Mouse (Mus musculus): ENCODE measurements around the gene Mdk. TPM values are rescaled to one million over a fixed set of nuclear protein-coding genes. Genes with fewer than 3 reads are reported as not detected.

Mdk gene
- polyA plus RNA-seq, 2 experiments from 2014 or later, result 1.9 to 3.1 TPM

DNA sequence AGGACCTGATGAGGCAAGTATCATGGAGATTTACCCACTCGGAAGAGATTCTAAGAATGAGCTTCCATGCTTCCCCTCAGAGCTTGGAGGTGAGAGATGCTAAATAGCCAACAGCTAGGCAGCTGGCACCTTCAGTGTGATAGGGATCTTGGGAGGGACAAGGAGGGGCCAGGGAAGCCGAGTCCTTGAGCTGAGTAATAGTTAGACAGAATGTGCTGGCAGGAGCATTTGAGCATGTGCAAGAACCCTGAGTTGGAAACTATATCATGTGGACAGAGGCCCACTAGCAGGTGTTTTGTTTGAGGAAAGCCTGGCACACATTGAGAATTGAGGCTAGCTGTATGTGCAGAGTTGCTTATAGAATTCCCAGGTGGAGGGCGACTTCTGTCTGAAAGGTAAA lies 19.5 kb downstream of the Mdk start:
- no peak for ATAC-seq

DNA sequence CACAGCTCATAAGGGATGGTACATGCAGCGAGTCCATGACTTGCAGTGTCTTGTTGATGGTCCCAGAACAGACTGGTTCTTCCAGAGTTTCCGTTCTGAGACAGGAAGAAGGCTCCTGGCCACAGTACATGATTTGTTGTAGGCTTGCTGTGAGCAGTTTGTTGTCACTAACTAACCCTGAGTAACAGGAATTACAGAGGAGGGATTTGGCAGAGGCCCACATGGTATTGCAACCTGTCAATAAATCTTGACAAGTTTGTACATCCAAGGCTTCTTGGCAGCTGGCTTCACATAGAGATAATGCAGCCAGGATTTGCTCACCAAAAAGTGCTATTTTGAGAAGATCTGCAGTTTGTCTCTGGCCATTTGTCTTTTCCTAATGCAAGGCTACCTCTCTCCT lies 26.0 kb downstream of the Mdk start:
- no peak for ATAC-seq

DNA sequence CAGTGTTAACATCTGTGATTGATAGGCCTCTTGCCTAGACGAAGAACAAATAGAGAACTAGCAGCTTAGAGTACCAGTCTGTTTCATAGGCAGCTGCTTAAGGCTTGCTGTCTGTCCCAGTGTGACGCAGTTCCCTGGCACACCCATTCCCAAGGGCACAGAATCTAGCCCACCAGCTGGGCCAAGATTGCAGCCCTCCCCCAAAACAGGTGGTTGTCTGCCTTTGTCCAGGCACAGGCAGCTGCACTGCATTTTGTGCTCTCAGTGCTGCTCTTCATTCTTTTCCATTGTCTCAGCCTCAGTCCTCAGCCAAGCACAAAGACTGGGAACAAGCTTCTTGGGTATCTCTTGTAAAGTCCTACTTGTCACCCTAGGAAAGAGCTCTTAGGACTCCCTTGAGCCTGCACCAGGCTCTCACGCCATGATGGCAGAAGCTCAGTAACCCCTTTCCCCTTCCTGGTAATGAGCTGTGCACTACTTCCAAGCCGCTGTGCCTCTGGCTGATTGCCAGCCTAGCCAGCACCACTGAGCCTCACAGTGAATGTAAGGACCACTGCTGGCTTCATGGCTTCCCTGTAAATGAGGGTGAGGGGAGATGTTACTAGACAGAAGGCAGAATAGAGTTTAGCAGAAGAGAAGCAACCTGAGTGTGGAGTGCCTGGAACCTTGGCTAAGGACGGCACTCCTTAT lies 27.3 kb downstream of the Mdk start:
- no peak for ATAC-seq

DNA sequence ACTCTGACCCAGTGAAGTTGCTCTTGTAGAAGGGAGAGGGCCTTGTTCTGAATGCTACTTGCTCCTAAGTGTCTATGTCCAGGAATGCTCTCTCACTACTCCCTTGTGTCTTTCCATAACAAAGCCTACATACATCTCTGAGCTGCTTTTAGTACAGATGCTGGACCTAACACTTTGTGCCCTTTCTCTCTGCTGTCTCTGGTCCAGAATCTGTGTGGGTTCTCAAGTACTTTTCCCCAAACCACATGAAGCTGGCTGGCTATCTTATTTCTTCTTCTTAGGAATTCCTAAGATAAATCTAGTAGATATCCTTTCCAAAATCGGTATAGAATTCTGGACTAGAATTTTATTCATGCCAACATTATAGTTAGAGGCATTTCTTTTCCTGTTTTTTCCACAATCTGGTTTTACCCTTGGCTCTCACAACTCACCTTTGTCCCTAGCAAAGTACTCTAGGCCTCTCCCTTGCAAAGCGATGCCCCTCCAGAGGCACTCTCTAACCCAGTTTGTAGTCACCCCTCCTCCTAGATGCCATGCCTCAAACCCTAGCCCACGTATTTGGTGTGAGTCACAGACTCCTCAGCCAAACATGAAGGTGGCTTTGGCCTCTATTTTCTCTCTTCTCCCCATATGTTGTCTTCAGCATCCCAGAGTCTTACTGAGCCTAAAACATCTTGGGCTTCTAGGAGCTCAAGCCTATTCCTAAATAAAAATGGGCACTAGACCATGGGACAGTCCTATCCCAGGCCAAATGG lies 28.7 kb downstream of the Mdk start:
- ATAC-seq, result no peak

DNA sequence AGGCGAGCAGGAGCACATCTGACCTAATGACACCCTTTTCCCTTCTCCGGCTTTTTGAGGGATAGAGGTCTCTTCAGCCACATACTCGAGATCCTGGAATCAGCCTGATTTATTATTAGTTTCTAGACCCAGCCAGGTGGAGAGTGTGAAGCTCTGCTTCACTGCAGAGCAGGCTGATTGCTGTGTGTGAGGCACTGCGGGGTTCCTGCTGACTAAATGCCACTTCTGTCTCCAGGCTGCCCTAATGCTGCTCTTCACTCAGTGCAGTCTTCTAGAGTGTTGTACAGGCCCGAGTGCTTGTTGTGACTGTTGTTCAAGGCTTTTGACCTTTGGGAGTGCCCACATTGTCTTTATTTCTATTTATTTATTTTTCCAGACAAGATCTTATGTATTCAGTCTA lies 29.8 kb downstream of the Mdk start:
- no peak for ATAC-seq

DNA sequence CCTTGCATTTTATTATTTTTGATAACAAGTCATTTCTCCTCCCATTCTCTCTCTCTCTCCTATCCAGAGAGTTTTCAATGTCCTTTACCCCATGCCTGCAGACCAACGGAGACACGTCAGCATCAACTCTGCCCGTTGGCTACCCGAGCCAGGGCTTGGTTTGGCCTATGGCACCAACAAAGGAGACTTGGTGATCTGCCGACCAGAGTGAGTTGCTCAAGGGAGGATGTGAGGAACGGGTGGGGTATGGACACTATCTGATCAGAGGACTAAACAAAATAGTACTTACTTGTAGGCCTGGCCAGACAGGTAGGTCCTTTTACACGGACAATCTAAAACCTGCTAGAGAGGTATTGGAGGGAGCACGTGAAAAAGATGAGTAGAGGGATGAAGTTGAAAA lies 31.7 kb downstream of the Mdk start:
- no peak for ATAC-seq

DNA sequence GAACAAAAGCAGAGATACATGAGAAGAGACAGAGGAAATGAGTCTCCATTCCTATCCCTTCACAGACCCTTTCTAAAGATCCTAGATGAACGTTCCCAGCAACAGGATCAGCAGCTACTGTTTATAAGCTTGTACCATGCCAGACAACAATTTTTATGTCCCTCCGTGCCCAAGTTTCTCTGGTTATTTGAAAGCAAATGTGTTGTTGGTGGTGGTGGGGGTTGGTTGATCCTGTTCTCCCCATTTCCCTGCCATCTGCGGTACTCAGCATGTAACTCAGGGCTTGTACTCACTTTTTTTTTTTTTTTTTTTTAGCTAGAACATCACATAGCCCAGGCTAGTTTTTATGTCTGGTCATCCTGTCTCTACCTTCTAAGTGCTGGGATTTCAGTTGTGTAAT lies 33.0 kb downstream of the Mdk start:
- no peak for ATAC-seq

DNA sequence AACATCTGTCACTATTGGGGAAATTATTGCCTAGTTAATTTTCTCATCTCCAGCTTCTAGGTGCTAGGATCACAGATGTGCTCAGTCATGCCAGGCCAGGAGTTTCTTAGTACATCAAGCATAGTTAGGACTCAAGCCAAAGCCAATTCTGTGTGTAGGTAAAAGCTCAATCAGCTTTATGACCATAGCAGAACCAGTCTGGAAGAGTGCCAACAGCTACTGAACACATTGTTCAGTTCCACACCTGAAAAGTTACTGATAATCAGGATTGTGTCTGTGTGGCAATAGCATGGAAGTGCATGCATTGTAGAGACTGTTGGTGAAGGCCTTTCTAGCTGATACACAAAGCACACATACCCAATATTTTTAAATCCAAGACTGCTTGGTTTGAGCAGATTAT lies 34.1 kb downstream of the Mdk start:
- no peak for ATAC-seq

DNA sequence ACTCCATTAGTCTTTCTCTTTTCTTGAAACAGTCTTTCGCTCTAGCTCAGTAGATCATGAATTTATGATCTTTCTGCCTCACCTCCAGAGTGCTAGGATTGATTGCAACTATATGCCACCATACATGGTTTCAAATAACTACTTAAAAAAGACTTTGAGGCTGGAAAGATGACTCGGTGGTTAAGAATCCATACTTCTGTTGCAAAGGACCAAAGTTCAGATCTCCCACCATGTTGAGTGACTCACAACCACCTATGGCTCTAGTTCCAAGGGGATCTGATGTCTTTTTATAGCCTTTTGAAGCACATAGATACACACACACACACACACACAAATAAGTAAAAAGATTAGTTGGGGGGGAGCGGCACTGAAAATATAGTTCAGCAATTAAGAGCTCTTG lies 36.7 kb downstream of the Mdk start:
- ATAC-seq, result no peak

DNA sequence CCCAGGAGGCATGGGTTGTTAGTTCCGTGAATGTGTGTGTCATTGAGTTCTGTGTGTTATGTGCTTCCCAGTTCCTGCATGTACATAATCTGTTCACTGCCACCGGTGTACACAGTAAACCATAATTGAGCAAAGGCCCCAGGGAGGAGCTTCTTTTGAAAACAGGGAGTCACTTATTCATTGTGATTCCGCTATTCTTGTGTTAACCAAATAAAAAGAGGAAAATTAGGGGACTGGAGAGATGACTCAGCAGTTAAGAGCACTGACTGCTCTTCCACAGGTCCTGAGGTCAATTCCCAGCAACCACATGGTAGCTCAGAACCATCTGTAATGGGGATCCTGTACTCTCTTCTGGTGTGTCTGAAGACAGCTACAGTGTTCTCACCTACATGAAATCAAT lies 37.4 kb downstream of the Mdk start:
- ATAC-seq, result no peak

DNA sequence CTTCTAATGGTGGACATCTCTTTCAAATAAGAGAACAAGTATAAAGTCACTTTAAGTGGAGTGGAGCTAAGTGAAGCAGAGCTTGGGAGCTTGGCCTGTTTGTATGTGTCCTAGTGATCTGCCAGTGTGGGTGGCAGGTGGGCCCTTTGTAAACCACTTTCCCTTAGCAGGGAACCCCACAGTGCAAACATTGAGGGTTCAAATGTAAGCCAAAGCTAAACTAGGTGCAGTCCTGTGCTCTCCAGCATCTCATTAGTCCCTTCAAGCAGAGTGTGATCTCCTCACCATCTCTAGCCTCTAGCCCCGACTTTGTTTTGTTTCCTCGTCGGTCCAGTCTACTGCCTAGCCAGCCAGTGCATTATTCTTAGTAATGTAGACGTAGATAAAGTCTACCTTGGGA lies 47.5 kb downstream of the Mdk start:
- no peak for ATAC-seq

DNA sequence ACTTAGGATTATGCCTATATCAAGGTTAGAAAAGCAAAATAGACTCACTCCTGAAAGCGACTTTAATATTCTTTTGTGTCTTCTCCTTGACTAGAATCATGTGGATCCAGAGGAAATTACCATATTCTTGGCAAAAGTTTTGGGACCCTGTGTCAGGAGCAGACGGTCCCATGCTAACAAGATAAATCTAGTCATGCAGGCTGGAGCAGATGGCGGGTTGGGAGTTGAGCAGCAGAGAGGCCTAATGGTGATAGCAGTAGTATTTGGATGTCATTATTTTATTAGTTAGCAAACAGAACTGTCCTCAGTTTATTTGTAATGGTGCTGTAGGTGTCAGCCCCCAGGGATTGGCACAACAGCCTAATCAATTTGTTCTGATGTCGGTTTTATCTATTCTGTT lies 48.1 kb downstream of the Mdk start:
- no peak for ATAC-seq

Other genes starting within 250 kb of the Mdk start
- 10 to 100 TPM; 28.7 to 34.9 TPM for gene Atg13, start 221.7 kb downstream of the Mdk start, polyA plus RNA-seq (2017; shearing (Covaris generic))
- 10 to 100 TPM; 16.2 to 21.4 TPM for gene Harbi1, start 221.4 kb downstream of the Mdk start, polyA plus RNA-seq (2017; shearing (Covaris generic))
- gene Ambra1, start 202.2 kb downstream of the Mdk start, polyA plus RNA-seq (2017; shearing (Covaris generic)), result 10 to 100 TPM; 31.0 to 58.3 TPM
- under 1 TPM in 1 of 2 experiments, not detected in 1; 0.30 TPM for gene Chrm4, start 5.0 kb downstream of the Mdk start, polyA plus RNA-seq (2017; shearing (Covaris generic))
- under 1 TPM; 0.82 to 0.86 TPM for gene Gm9821, start 13.4 kb upstream of the Mdk start, polyA plus RNA-seq (2017; shearing (Covaris generic))
- 100 to 1,000 TPM; 131 to 138 TPM for gene Dgkz, start 43.6 kb upstream of the Mdk start, polyA plus RNA-seq (2017; shearing (Covaris generic))
- gene Creb3l1, start 92.2 kb upstream of the Mdk start, polyA plus RNA-seq (2017; shearing (Covaris generic)), result 1 to 10 TPM in 1 of 2 experiments, under 1 TPM in 1; 0.77 to 1.2 TPM
- gene Phf21a, start 160.8 kb upstream of the Mdk start, polyA plus RNA-seq (2017; shearing (Covaris generic)), result 10 to 100 TPM; 76.1 to 88.7 TPM